Mouse (Mus musculus): ENCODE data around the gene Pip4k2b.

DNA sequence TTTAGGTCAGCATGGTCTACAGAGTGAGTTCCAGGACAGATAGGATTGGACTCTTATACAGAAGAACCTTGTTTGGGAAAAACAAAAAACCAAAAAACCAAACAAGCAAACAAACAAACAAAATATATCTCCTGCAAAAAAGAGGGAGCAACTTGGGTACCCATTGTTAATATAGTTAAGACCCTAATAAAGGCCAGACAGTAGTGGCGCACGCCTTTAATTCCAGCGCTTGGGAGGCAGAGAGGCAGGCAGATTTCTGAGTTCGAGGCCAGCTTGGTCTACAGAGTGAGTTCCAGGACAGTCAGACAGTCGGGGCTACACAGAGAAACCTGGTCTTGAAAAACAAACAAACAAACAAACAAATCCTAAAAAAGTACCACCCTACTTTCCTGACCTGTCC is 45.2 kb upstream of the Pip4k2b start:
- TF ChIP-seq CTCF (IDR thresholded peaks at IDR 0.05; ENCODE audit: low read depth, low read length) (no peak), POLR2A (IDR thresholded peaks at IDR 0.05; ENCODE audit: borderline replicate concordance, low read depth, low read length) (no peak)

Measured in bone marrow macrophage, adult 2 months (primary cell).